Mouse (Mus musculus): ENCODE measurements at regions not wholly inside any gene's neighbourhood (a gene's known extent, or its start where the extent isn't known, plus 50 kb on each side); places are given as distances from the start of the nearest gene placed in this dataset.

- no peak overlapping the region for H3K9ac ChIP-seq (ENCODE audit: low read depth, poor library complexity, severe bottlenecking)
- H3K9me3 ChIP-seq (replicated peaks; ENCODE audit: control insufficient read depth, insufficient read depth, low read length, poor library complexity, severe bottlenecking), result peaks cover 2% of the 10 kb centered on the region; the same call in 1 of the 2 replicates
- H3K4me3 ChIP-seq (ENCODE audit: low read depth, low read length), result no peak overlapping the region
- no peak for TF ChIP-seq CTCF (IDR thresholded peaks at IDR 0.05; ENCODE audit: low read depth, low read length)
- no peak for TF ChIP-seq EP300 (IDR thresholded peaks at IDR 0.05; ENCODE audit: insufficient read depth, low read depth, low read length)
- no peak for TF ChIP-seq POLR2A (IDR thresholded peaks at IDR 0.05; ENCODE audit: insufficient read depth, low read length)
- H3K4me1 ChIP-seq (ENCODE audit: control insufficient read depth, insufficient read depth, low read length), result no peaks in the 10 kb centered on the region
- H3K27me3 ChIP-seq (ENCODE audit: control insufficient read depth, insufficient read depth, low read length, poor library complexity, severe bottlenecking), result no peaks in the 10 kb centered on the region
- no peak overlapping the region for H3K27ac ChIP-seq (ENCODE audit: insufficient read depth, low read length)
- H3K36me3 ChIP-seq (ENCODE audit: control insufficient read depth, insufficient read depth, low read length, poor library complexity, severe bottlenecking), result no peaks in the 10 kb centered on the region
These were observed 426.9 kb downstream of the Insc start for GRCm38 (mm10) chr7:115170439-115170838.

DNA sequence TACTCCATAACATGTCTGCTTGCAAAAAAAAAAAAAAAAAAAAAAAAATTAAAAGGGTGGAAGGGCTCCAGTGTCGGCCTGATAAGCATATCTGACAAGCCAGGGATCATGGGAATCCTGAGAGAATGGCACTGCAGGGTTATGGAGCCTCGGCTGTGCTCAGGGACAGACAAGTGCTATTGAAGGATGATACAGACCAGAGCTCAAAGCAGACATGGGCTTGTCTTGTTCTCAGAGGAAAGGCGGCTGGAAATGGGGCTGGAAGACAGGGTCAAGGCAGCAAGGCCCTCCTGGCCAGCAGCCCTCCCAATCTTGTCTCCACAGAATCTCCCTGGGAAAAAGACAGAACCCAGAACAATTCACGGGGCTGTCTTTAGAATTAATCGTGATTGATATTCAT is 449.0 kb downstream of the Insc start:
- no peaks in the 10 kb centered on the region for H3K27me3 ChIP-seq (ENCODE audit: control insufficient read depth, insufficient read depth, low read length, poor library complexity, severe bottlenecking)
- H3K9me3 ChIP-seq (replicated peaks; ENCODE audit: control insufficient read depth, insufficient read depth, low read length, poor library complexity, severe bottlenecking), result no peaks in the 10 kb centered on the region
- H3K4me1 ChIP-seq (ENCODE audit: control insufficient read depth, insufficient read depth, low read length), result no peaks in the 10 kb centered on the region
- no peaks in the 10 kb centered on the region for H3K36me3 ChIP-seq (ENCODE audit: control insufficient read depth, insufficient read depth, low read length, poor library complexity, severe bottlenecking)
- H3K9ac ChIP-seq (ENCODE audit: low read depth, poor library complexity, severe bottlenecking), result no peak overlapping the region
- TF ChIP-seq EP300 (IDR thresholded peaks at IDR 0.05; ENCODE audit: insufficient read depth, low read depth, low read length) (no peak), CTCF (IDR thresholded peaks at IDR 0.05; ENCODE audit: low read depth, low read length) (no peak), POLR2A (IDR thresholded peaks at IDR 0.05; ENCODE audit: insufficient read depth, low read length) (no peak)
- H3K4me3 ChIP-seq (ENCODE audit: low read depth, low read length), result no peak overlapping the region
- H3K27ac ChIP-seq (ENCODE audit: insufficient read depth, low read length), result no peak overlapping the region

GRCm38 (mm10) chr7:115192992-115193761 is 449.7 kb downstream of the Insc start:
- TF ChIP-seq CTCF (IDR thresholded peaks at IDR 0.05; ENCODE audit: low read depth, low read length) (no peak), EP300 (IDR thresholded peaks at IDR 0.05; ENCODE audit: insufficient read depth, low read depth, low read length) (no peak), POLR2A (IDR thresholded peaks at IDR 0.05; ENCODE audit: insufficient read depth, low read length) (no peak)
- H3K4me3 ChIP-seq (ENCODE audit: low read depth, low read length), result no peak overlapping the region
- no peak overlapping the region for H3K27ac ChIP-seq (ENCODE audit: insufficient read depth, low read length)
- no peaks in the 10 kb centered on the region for H3K4me1 ChIP-seq (ENCODE audit: control insufficient read depth, insufficient read depth, low read length)
- no peaks in the 10 kb centered on the region for H3K27me3 ChIP-seq (ENCODE audit: control insufficient read depth, insufficient read depth, low read length, poor library complexity, severe bottlenecking)
- no peak overlapping the region for H3K9ac ChIP-seq (ENCODE audit: low read depth, poor library complexity, severe bottlenecking)
- H3K9me3 ChIP-seq (replicated peaks; ENCODE audit: control insufficient read depth, insufficient read depth, low read length, poor library complexity, severe bottlenecking), result no peaks in the 10 kb centered on the region
- no peaks in the 10 kb centered on the region for H3K36me3 ChIP-seq (ENCODE audit: control insufficient read depth, insufficient read depth, low read length, poor library complexity, severe bottlenecking)

- Histone ChIP-seq H3K4me3 (ENCODE audit: low read depth, low read length) (no peak overlapping the region), H3K9ac (ENCODE audit: low read depth, poor library complexity, severe bottlenecking) (no peak overlapping the region), H3K4me1 (ENCODE audit: control insufficient read depth, insufficient read depth, low read length) (no peaks in the 10 kb centered on the region), H3K27ac (ENCODE audit: insufficient read depth, low read length) (no peak overlapping the region), H3K36me3 (ENCODE audit: control insufficient read depth, insufficient read depth, low read length, poor library complexity, severe bottlenecking) (no peaks in the 10 kb centered on the region), H3K27me3 (ENCODE audit: control insufficient read depth, insufficient read depth, low read length, poor library complexity, severe bottlenecking) (no peaks in the 10 kb centered on the region), H3K9me3 (replicated peaks; ENCODE audit: control insufficient read depth, insufficient read depth, low read length, poor library complexity, severe bottlenecking) (no peaks in the 10 kb centered on the region)
- TF ChIP-seq POLR2A (IDR thresholded peaks at IDR 0.05; ENCODE audit: insufficient read depth, low read length) (no peak), EP300 (IDR thresholded peaks at IDR 0.05; ENCODE audit: insufficient read depth, low read depth, low read length) (no peak), CTCF (IDR thresholded peaks at IDR 0.05; ENCODE audit: low read depth, low read length) (no peak)
These were observed 461.4 kb downstream of the Insc start for GRCm38 (mm10) chr7:115204916-115205315.

GRCm38 (mm10) chr7:115206479-115207134 is 463.1 kb downstream of the Insc start:
- H3K4me3 ChIP-seq (ENCODE audit: low read depth, low read length), result no peak overlapping the region
- no peak overlapping the region for H3K9ac ChIP-seq (ENCODE audit: low read depth, poor library complexity, severe bottlenecking)
- H3K27ac ChIP-seq (ENCODE audit: insufficient read depth, low read length), result no peak overlapping the region
- no peaks in the 10 kb centered on the region for H3K9me3 ChIP-seq (replicated peaks; ENCODE audit: control insufficient read depth, insufficient read depth, low read length, poor library complexity, severe bottlenecking)
- TF ChIP-seq EP300 (IDR thresholded peaks at IDR 0.05; ENCODE audit: insufficient read depth, low read depth, low read length), result no peak
- TF ChIP-seq CTCF (IDR thresholded peaks at IDR 0.05; ENCODE audit: low read depth, low read length), result no peak
- no peak for TF ChIP-seq POLR2A (IDR thresholded peaks at IDR 0.05; ENCODE audit: insufficient read depth, low read length)
- no peaks in the 10 kb centered on the region for H3K27me3 ChIP-seq (ENCODE audit: control insufficient read depth, insufficient read depth, low read length, poor library complexity, severe bottlenecking)
- no peaks in the 10 kb centered on the region for H3K4me1 ChIP-seq (ENCODE audit: control insufficient read depth, insufficient read depth, low read length)
- no peaks in the 10 kb centered on the region for H3K36me3 ChIP-seq (ENCODE audit: control insufficient read depth, insufficient read depth, low read length, poor library complexity, severe bottlenecking)

- H3K27ac ChIP-seq (ENCODE audit: insufficient read depth, low read length), result no peak overlapping the region
- H3K27me3 ChIP-seq (ENCODE audit: control insufficient read depth, insufficient read depth, low read length, poor library complexity, severe bottlenecking), result no peaks in the 10 kb centered on the region
- no peak overlapping the region for H3K9ac ChIP-seq (ENCODE audit: low read depth, poor library complexity, severe bottlenecking)
- TF ChIP-seq CTCF (IDR thresholded peaks at IDR 0.05; ENCODE audit: low read depth, low read length) (no peak), EP300 (IDR thresholded peaks at IDR 0.05; ENCODE audit: insufficient read depth, low read depth, low read length) (no peak), POLR2A (IDR thresholded peaks at IDR 0.05; ENCODE audit: insufficient read depth, low read length) (no peak)
- H3K9me3 ChIP-seq (replicated peaks; ENCODE audit: control insufficient read depth, insufficient read depth, low read length, poor library complexity, severe bottlenecking), result no peaks in the 10 kb centered on the region
- H3K4me3 ChIP-seq (ENCODE audit: low read depth, low read length), result no peak overlapping the region
- no peaks in the 10 kb centered on the region for H3K4me1 ChIP-seq (ENCODE audit: control insufficient read depth, insufficient read depth, low read length)
- no peaks in the 10 kb centered on the region for H3K36me3 ChIP-seq (ENCODE audit: control insufficient read depth, insufficient read depth, low read length, poor library complexity, severe bottlenecking)
These were observed 465.3 kb downstream of the Insc start for GRCm38 (mm10) chr7:115208781-115209180.

Measured in ES-Bruce4 (cell line).